Mouse (Mus musculus) MEL (cell line): ENCODE results near the gene Nol6.

Source experiments
- CTCF ChIP-seq, 3 experiments: IDR thresholded peaks in 2 of 3; conservative IDR thresholded peaks in 1 of 3; 2 replicates each; pipeline ENCODE4 v1.5.1; 2011 to 2012; ENCODE audit warnings: low read length in 3 of 3, low read depth in 2 of 3, mild to moderate bottlenecking in 2 of 3, improper control_type of control experiment in 1 of 3, inconsistent platforms in 1 of 3, mixed read lengths in 1 of 3, moderate library complexity in 1 of 3; ENCODE audit not compliant: control insufficient read depth in 1 of 3, insufficient read depth in 1 of 3, poor library complexity in 1 of 3, severe bottlenecking in 1 of 3
- ELF1 ChIP-seq: IDR thresholded peaks from 2 replicates; pipeline ENCODE4 v1.6.1; 2014; ENCODE audit warnings: low read depth, mild to moderate bottlenecking, inconsistent platforms, low read length, improper control_type of control experiment, moderate library complexity
- ETS1 ChIP-seq: IDR thresholded peaks from 2 replicates; pipeline ENCODE4 v1.6.1; 2012; ENCODE audit warnings: low read depth, mild to moderate bottlenecking, inconsistent platforms, low read length, improper control_type of control experiment, moderate library complexity
- NELFE ChIP-seq: IDR thresholded peaks from 2 replicates; pipeline ENCODE4 v1.6.1; 2011; ENCODE audit warnings: low read depth, low read length, improper control_type of control experiment
- POLR2A ChIP-seq, 2 experiments: IDR thresholded peaks; 2 replicates each; pipeline ENCODE4 v1.6.1; 2011 to 2012; ENCODE audit warnings: low read length in 2 of 2, mild to moderate bottlenecking in 2 of 2, control low read depth in 1 of 2, improper control_type of control experiment in 1 of 2, low read depth in 1 of 2, moderate library complexity in 1 of 2; ENCODE audit not compliant: control insufficient read depth in 1 of 2, insufficient read depth in 1 of 2, poor library complexity in 1 of 2
- POLR2AphosphoS2 ChIP-seq: IDR thresholded peaks from 2 replicates; pipeline ENCODE4 v1.6.1; 2011; ENCODE audit warnings: low read length, improper control_type of control experiment
- TCF12 ChIP-seq: IDR thresholded peaks from 2 replicates; pipeline ENCODE4 v1.6.1; 2014; ENCODE audit warnings: low read depth, mild to moderate bottlenecking, inconsistent platforms, low read length, improper control_type of control experiment, moderate library complexity
- USF2 ChIP-seq, 2 experiments: IDR thresholded peaks; 2 replicates each; pipeline ENCODE4 v1.6.1; 2011 to 2012; ENCODE audit warnings: improper control_type of control experiment in 2 of 2, low read length in 2 of 2, borderline replicate concordance in 1 of 2, inconsistent platforms in 1 of 2, low read depth in 1 of 2, mild to moderate bottlenecking in 1 of 2; ENCODE audit not compliant: insufficient read depth in 1 of 2
- ZNF384 ChIP-seq: IDR thresholded peaks from 2 replicates; pipeline ENCODE4 v1.6.1; 2012; ENCODE audit warnings: low read depth, mild to moderate bottlenecking, inconsistent platforms, low read length, improper control_type of control experiment

GRCm38 (mm10) chr4:41102901-41103300 is 21.4 kb downstream of the Nol6 start:
- TF ChIP-seq ELF1, result no peak
- no peak for TF ChIP-seq CTCF (IDR thresholded peaks at IDR 0.05 in 2 of 3, conservative IDR thresholded peaks at IDR 0.05 in 1 of 3; ENCODE audit: control insufficient read depth in 1 of 3, insufficient read depth in 1 of 3, low read depth in 2 of 3, low read length in 3 of 3, poor library complexity in 1 of 3, severe bottlenecking in 1 of 3)
- no peak for TF ChIP-seq POLR2A (IDR thresholded peaks at IDR 0.05; ENCODE audit: control insufficient read depth in 1 of 2, insufficient read depth in 1 of 2, low read depth in 1 of 2, low read length in 2 of 2, poor library complexity in 1 of 2)
- no peak for TF ChIP-seq ZNF384
- TF ChIP-seq ETS1, result no peak
- no peak for TF ChIP-seq TCF12
- TF ChIP-seq USF2 (IDR thresholded peaks at IDR 0.05; ENCODE audit: borderline replicate concordance in 1 of 2, insufficient read depth in 1 of 2, low read depth in 1 of 2, low read length in 2 of 2), result no peak
- TF ChIP-seq NELFE, result no peak
- TF ChIP-seq POLR2AphosphoS2, result no peak
